Mouse (Mus musculus) hindbrain, embryonic 16.5 days (tissue): Measurements from ENCODE around the gene Cela2a. TPM values are rescaled to one million over a fixed set of nuclear protein-coding genes. Genes with fewer than 3 reads are reported as not detected.
A peak's percentile ranks its signal among the peaks of the same experiment; 100 is the strongest.

ENCODE experiments used
- ATAC-seq: fragments of 200-750 bp; cut with Nextera tagmentation; 2 replicates; pipeline ENCODE4 v1.8.0; 2017; ENCODE audit warnings: moderate TSS enrichment, moderate library complexity
- H3K27ac ChIP-seq: fragments of 300-500 bp; sonication (generic); 2 replicates; pipeline ENCODE4 v1.5.1; 2014; ENCODE audit warnings: low read depth, mild to moderate bottlenecking, control low read depth, low read length, moderate library complexity
- H3K27me3 ChIP-seq: fragments of 300-500 bp; sonication (generic); replicated peaks from 2 replicates; pipeline ENCODE4 v1.6.1; 2014; ENCODE audit warnings: low read length; ENCODE audit not compliant: control insufficient read depth, insufficient read depth
- H3K36me3 ChIP-seq: fragments of 300-500 bp; sonication (generic); 2 replicates; pipeline ENCODE4 v1.6.1; 2014; ENCODE audit warnings: mild to moderate bottlenecking, low read length, moderate library complexity, mixed read lengths; ENCODE audit not compliant: control insufficient read depth, insufficient read depth
- H3K4me1 ChIP-seq: fragments of 300-500 bp; sonication (generic); 2 replicates; pipeline ENCODE4 v1.6.1; 2014; ENCODE audit warnings: low read depth, low read length; ENCODE audit not compliant: control insufficient read depth, insufficient read depth
- H3K4me2 ChIP-seq: fragments of 300-500 bp; sonication (generic); 2 replicates; pipeline ENCODE4 v1.6.1; 2014; ENCODE audit warnings: mild to moderate bottlenecking, low read length, control low read depth, moderate library complexity
- H3K4me3 ChIP-seq: fragments of 300-500 bp; sonication (generic); 2 replicates; pipeline ENCODE4 v1.5.1; 2014; ENCODE audit warnings: mild to moderate bottlenecking, low read length, control low read depth, moderate library complexity
- H3K9ac ChIP-seq: fragments of 300-500 bp; sonication (generic); 2 replicates; pipeline ENCODE4 v1.6.1; 2014; ENCODE audit warnings: low read depth, mild to moderate bottlenecking, control low read depth, low read length, moderate library complexity
- H3K9me3 ChIP-seq: fragments of 300-500 bp; sonication (generic); 2 replicates; pipeline ENCODE4 v1.6.1; 2014; ENCODE audit warnings: mild to moderate bottlenecking, low read length, moderate library complexity; ENCODE audit not compliant: control insufficient read depth
- WGBS: fragments of 180-500 bp; shearing (Covaris S2); extraction: QIAGEN DNeasy Blood & Tissue Kit; methylation state at CpG from one replicate; pipeline ENCODE4 v1.1.7; 2014; 5-methylcytosine and 5-hydroxymethylcytosine counted together
- polyA plus RNA-seq: library from polyadenylated mRNA; unstranded; fragments of >200 nt; fragmentation: Nextera tagmentation; extraction: Ambion mirVana; gene quantifications from 2 replicates; pipeline ENCODE4 v1.2.1, GENCODE M21; 2015

Cela2a gene
- polyA plus RNA-seq, 1 experiment from 2014 or later = not detected

- Histone ChIP-seq H3K4me2 (no peak overlapping the region), H3K4me1 (no peaks in the 10 kb centered on the region), H3K9me3 (no peaks in the 10 kb centered on the region), H3K4me3 (no peak overlapping the region), H3K36me3 (peaks cover 17% of the 10 kb centered on the region), H3K27ac (no peak overlapping the region), H3K27me3 (no peaks in the 10 kb centered on the region), H3K9ac (no peak overlapping the region)
- ATAC-seq = no peak
- WGBS = 55% methylated on average over 14 of the region's 14 CpGs
Observed at GRCm38 (mm10) chr4:141816776-141817655, 8.9 kb downstream of the Cela2a start.

GRCm38 (mm10) chr4:141816267-141816666 lies 9.7 kb downstream of the Cela2a start:
- H3K4me1 ChIP-seq = no peaks in the 10 kb centered on the region
- H3K4me2 ChIP-seq = no peak overlapping the region
- peaks cover 24% of the 10 kb centered on the region for H3K36me3 ChIP-seq
- no peaks in the 10 kb centered on the region for H3K9me3 ChIP-seq
- no peak overlapping the region for H3K4me3 ChIP-seq
- 0 out of 2 replicates have a peak, but pooled peaks have one; percentile 52 for ATAC-seq
- H3K27me3 ChIP-seq = no peaks in the 10 kb centered on the region
- H3K9ac ChIP-seq = no peak overlapping the region
- WGBS = 81% methylated on average over 7 of the region's 7 CpGs
- H3K27ac ChIP-seq = no peak overlapping the region

GRCm38 (mm10) chr4:141811375-141811774 lies 14.6 kb downstream of the Cela2a start:
- Histone ChIP-seq H3K9ac (no peak overlapping the region), H3K4me1 (no peaks in the 10 kb centered on the region), H3K9me3 (no peaks in the 10 kb centered on the region), H3K4me2 (no peak overlapping the region), H3K27ac (no peak overlapping the region), H3K4me3 (no peak overlapping the region), H3K36me3 (peaks cover 46% of the 10 kb centered on the region), H3K27me3 (no peaks in the 10 kb centered on the region)
- no peak for ATAC-seq
- 96% methylated on average over 7 of the region's 7 CpGs for WGBS

GRCm38 (mm10) chr4:141810975-141811374 lies 15.0 kb downstream of the Cela2a start:
- no peaks in the 10 kb centered on the region for H3K27me3 ChIP-seq
- H3K4me2 ChIP-seq = no peak overlapping the region
- no peak overlapping the region for H3K4me3 ChIP-seq
- no peak overlapping the region for H3K9ac ChIP-seq
- no peak for ATAC-seq
- peaks cover 50% of the 10 kb centered on the region for H3K36me3 ChIP-seq
- 100% methylated on average over 2 of the region's 2 CpGs for WGBS
- no peaks in the 10 kb centered on the region for H3K9me3 ChIP-seq
- H3K4me1 ChIP-seq = no peaks in the 10 kb centered on the region
- no peak overlapping the region for H3K27ac ChIP-seq

GRCm38 (mm10) chr4:141809850-141810464 lies 16.0 kb downstream of the Cela2a start:
- Histone ChIP-seq H3K4me1 (no peaks in the 10 kb centered on the region), H3K9me3 (no peaks in the 10 kb centered on the region), H3K9ac (no peak overlapping the region), H3K27ac (no peak overlapping the region), H3K27me3 (no peaks in the 10 kb centered on the region), H3K4me3 (no peak overlapping the region), H3K4me2 (no peak overlapping the region), H3K36me3 (peaks cover 58% of the 10 kb centered on the region)
- peak; percentile 72 for ATAC-seq
- WGBS = 77% methylated on average over 8 of the region's 8 CpGs

- Histone ChIP-seq H3K9me3 (no peaks in the 10 kb centered on the region), H3K9ac (no peak overlapping the region), H3K4me3 (no peak overlapping the region), H3K27me3 (no peaks in the 10 kb centered on the region), H3K36me3 (peaks cover 43% of the 10 kb centered on the region), H3K4me2 (no peak overlapping the region), H3K4me1 (no peaks in the 10 kb centered on the region), H3K27ac (no peak overlapping the region)
- WGBS = 94% methylated on average over 8 of the region's 8 CpGs
- no peak for ATAC-seq
Observed at GRCm38 (mm10) chr4:141805886-141806285, 20.1 kb downstream of the Cela2a start.

- Histone ChIP-seq H3K27ac (no peak overlapping the region), H3K9me3 (no peaks in the 10 kb centered on the region), H3K4me2 (no peak overlapping the region), H3K27me3 (no peaks in the 10 kb centered on the region), H3K4me3 (no peak overlapping the region), H3K9ac (no peak overlapping the region), H3K4me1 (no peaks in the 10 kb centered on the region), H3K36me3 (peaks cover 37% of the 10 kb centered on the region)
- WGBS = 97% methylated on average over 4 of the region's 4 CpGs
- no peak for ATAC-seq
Observed at GRCm38 (mm10) chr4:141804105-141804504, 21.9 kb downstream of the Cela2a start.

- H3K36me3 ChIP-seq = peaks cover 6% of the 10 kb centered on the region; the same call in 1 of the 2 replicates
- H3K27ac ChIP-seq = no peak overlapping the region
- H3K4me3 ChIP-seq = no peak overlapping the region
- H3K27me3 ChIP-seq = no peaks in the 10 kb centered on the region
- 97% methylated on average over 5 of the region's 5 CpGs for WGBS
- no peak overlapping the region for H3K4me2 ChIP-seq
- no peaks in the 10 kb centered on the region for H3K9me3 ChIP-seq
- H3K4me1 ChIP-seq = peaks cover 6% of the 10 kb centered on the region
- no peak for ATAC-seq
- no peak overlapping the region for H3K9ac ChIP-seq
Observed at GRCm38 (mm10) chr4:141797545-141797944, 28.4 kb downstream of the Cela2a start.

GRCm38 (mm10) chr4:141796954-141797353 lies 29.0 kb downstream of the Cela2a start:
- Histone ChIP-seq H3K27me3 (no peaks in the 10 kb centered on the region), H3K4me3 (no peak overlapping the region), H3K27ac (no peak overlapping the region), H3K4me1 (peaks cover 6% of the 10 kb centered on the region), H3K9me3 (no peaks in the 10 kb centered on the region), H3K9ac (no peak overlapping the region), H3K36me3 (peaks cover 6% of the 10 kb centered on the region; the same call in 1 of the 2 replicates), H3K4me2 (no peak overlapping the region)
- WGBS = 84% methylated on average over 4 of the region's 4 CpGs
- no peak for ATAC-seq
